Mouse (Mus musculus): Measurements from ENCODE around the gene Fbxl17.

GRCm38 (mm10) chr17:63500156-63500834, 478 bp upstream of the Fbxl17 start:
- TF ChIP-seq POLR2A (IDR thresholded peaks at IDR 0.05; ENCODE audit: control insufficient read depth, low read depth, low read length) (peak; percentile 81), CTCF (IDR thresholded peaks at IDR 0.05; ENCODE audit: control insufficient read depth, insufficient read depth, insufficient replicate concordance, low read depth, low read length) (no peak)
